Mouse (Mus musculus) MEL (cell line): Measurements from ENCODE around the gene Supt3.

Experiments
- BHLHE40 ChIP-seq: IDR thresholded peaks from 2 replicates; pipeline ENCODE4 v1.6.1; 2012; ENCODE audit warnings: low read depth, mild to moderate bottlenecking, inconsistent platforms, low read length, improper control_type of control experiment, borderline replicate concordance
- CTCF ChIP-seq, 3 experiments: IDR thresholded peaks in 2 of 3; conservative IDR thresholded peaks in 1 of 3; 2 replicates each; pipeline ENCODE4 v1.5.1; 2011 to 2012; ENCODE audit warnings: low read length in 3 of 3, low read depth in 2 of 3, mild to moderate bottlenecking in 2 of 3, improper control_type of control experiment in 1 of 3, inconsistent platforms in 1 of 3, mixed read lengths in 1 of 3, moderate library complexity in 1 of 3; ENCODE audit not compliant: control insufficient read depth in 1 of 3, insufficient read depth in 1 of 3, poor library complexity in 1 of 3, severe bottlenecking in 1 of 3
- GABPA ChIP-seq: IDR thresholded peaks from 2 replicates; pipeline ENCODE4 v1.6.1; 2012; ENCODE audit warnings: low read depth, mild to moderate bottlenecking, inconsistent platforms, low read length, improper control_type of control experiment, moderate library complexity
- MAZ ChIP-seq: IDR thresholded peaks from 2 replicates; pipeline ENCODE4 v1.6.1; 2012; ENCODE audit warnings: low read depth, mild to moderate bottlenecking, inconsistent platforms, low read length, improper control_type of control experiment
- MYC ChIP-seq: IDR thresholded peaks from 2 replicates; pipeline ENCODE4 v1.6.1; 2011; ENCODE audit warnings: low read depth, mild to moderate bottlenecking, low read length, improper control_type of control experiment, moderate library complexity
- NELFE ChIP-seq: IDR thresholded peaks from 2 replicates; pipeline ENCODE4 v1.6.1; 2011; ENCODE audit warnings: low read depth, low read length, improper control_type of control experiment
- NRF1 ChIP-seq: IDR thresholded peaks from 2 replicates; pipeline ENCODE4 v1.6.1; 2014; ENCODE audit warnings: low read depth, mild to moderate bottlenecking, inconsistent platforms, low read length, improper control_type of control experiment, moderate library complexity; ENCODE audit not compliant: poor library complexity, insufficient read depth, severe bottlenecking
- POLR2A ChIP-seq, 2 experiments: IDR thresholded peaks; 2 replicates each; pipeline ENCODE4 v1.6.1; 2011 to 2012; ENCODE audit warnings: low read length in 2 of 2, mild to moderate bottlenecking in 2 of 2, control low read depth in 1 of 2, improper control_type of control experiment in 1 of 2, low read depth in 1 of 2, moderate library complexity in 1 of 2; ENCODE audit not compliant: control insufficient read depth in 1 of 2, insufficient read depth in 1 of 2, poor library complexity in 1 of 2
- TAL1 ChIP-seq: IDR thresholded peaks from 2 replicates; pipeline ENCODE4 v1.6.1; 2012; ENCODE audit warnings: mild to moderate bottlenecking, inconsistent platforms, low read length, moderate library complexity, mixed read lengths
- TBP ChIP-seq: IDR thresholded peaks from 2 replicates; pipeline ENCODE4 v1.8.0; 2011; ENCODE audit warnings: low read depth, low read length, improper control_type of control experiment

DNA sequence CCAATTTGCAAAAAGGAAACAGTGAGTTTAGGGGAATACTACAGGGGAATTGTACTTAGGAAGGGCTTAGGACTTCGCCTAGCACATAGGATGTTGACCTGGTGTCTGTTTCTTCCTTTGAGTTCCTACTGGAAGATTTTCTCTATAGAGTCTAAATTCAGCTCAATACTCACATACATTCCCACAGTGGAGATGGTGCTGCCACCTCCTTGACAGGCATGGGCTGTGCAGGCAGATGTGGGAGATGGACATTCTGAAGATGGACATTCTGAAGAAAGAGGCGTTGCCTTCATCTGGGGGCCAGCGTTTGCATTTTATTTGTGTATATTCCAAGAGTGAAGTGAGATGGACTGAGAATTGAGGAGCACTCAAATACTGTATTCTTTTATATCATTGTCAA lies 269.6 kb downstream of the Supt3 start:
- no peak for TF ChIP-seq MAZ
- no peak for TF ChIP-seq NRF1
- no peak for TF ChIP-seq CTCF (IDR thresholded peaks at IDR 0.05 in 2 of 3, conservative IDR thresholded peaks at IDR 0.05 in 1 of 3; ENCODE audit: control insufficient read depth in 1 of 3, insufficient read depth in 1 of 3, low read depth in 2 of 3, low read length in 3 of 3, poor library complexity in 1 of 3, severe bottlenecking in 1 of 3)
- no peak for TF ChIP-seq GABPA
- TF ChIP-seq TBP = no peak
- TF ChIP-seq MYC = no peak
- no peak for TF ChIP-seq BHLHE40
- TF ChIP-seq POLR2A (IDR thresholded peaks at IDR 0.05; ENCODE audit: control insufficient read depth in 1 of 2, insufficient read depth in 1 of 2, low read depth in 1 of 2, low read length in 2 of 2, poor library complexity in 1 of 2) = no peak
- no peak for TF ChIP-seq NELFE
- TF ChIP-seq TAL1 = no peak
